Mouse (Mus musculus) heart, embryonic 16.5 days (tissue): ENCODE results near the gene Pdcd11. TPM values are rescaled to one million over a fixed set of nuclear protein-coding genes. Genes with fewer than 3 reads are reported as not detected.

ENCODE experiments used
- polyA plus RNA-seq: library from polyadenylated mRNA; unstranded; fragments of >200 nt; fragmentation: Nextera tagmentation; extraction: Ambion mirVana; gene quantifications from 2 replicates; pipeline ENCODE4 v1.2.1, GENCODE M21; 2015

The Pdcd11 gene
- polyA plus RNA-seq, 1 experiment from 2014 or later, result 5.0 TPM

Other genes with a start within 250 kb of the Pdcd11 start
- 0.37 and 0.41 TPM in 2 replicates for gene Ina, start 76.1 kb upstream of the Pdcd11 start, polyA plus RNA-seq
- gene Nt5c2, start 75.6 kb upstream of the Pdcd11 start, polyA plus RNA-seq, result 136 and 142 TPM in 2 replicates
- gene Pcgf6, start 39.9 kb upstream of the Pdcd11 start, polyA plus RNA-seq, result 8.0 and 8.2 TPM in 2 replicates
- 2.7 and 3.3 TPM in 2 replicates for gene Taf5, start 23.0 kb upstream of the Pdcd11 start, polyA plus RNA-seq
- 2,224 and 2,366 TPM in 2 replicates for gene Usmg5, start 121 bp upstream of the Pdcd11 start, polyA plus RNA-seq
- 5.2 and 5.6 TPM in 2 replicates for gene Calhm2, start 47.5 kb downstream of the Pdcd11 start, polyA plus RNA-seq
- gene Calhm1, start 53.5 kb downstream of the Pdcd11 start, polyA plus RNA-seq, result not detected in 2 replicates
- gene Calhm3, start 67.0 kb downstream of the Pdcd11 start, polyA plus RNA-seq, result not detected in 2 replicates
- gene Neurl1a, start 88.1 kb downstream of the Pdcd11 start, polyA plus RNA-seq, result 1.4 and 1.7 TPM in 2 replicates